Mouse (Mus musculus): ENCODE results near the gene Pfkp. TPM values are rescaled to one million over a fixed set of nuclear protein-coding genes. Genes with fewer than 3 reads are reported as not detected.
A peak's percentile ranks its signal among the peaks of the same experiment; 100 is the strongest.

Pfkp gene
- polyA plus RNA-seq, 1 experiment from 2014 or later: 8.2 TPM

GRCm38 (mm10) chr13:6657300-6657699 lies 8.7 kb upstream of the Pfkp start:
- Histone ChIP-seq H3K27ac (replicated peaks; ENCODE audit: low read depth, low read length) (no peak overlapping the region), H3K4me3 (ENCODE audit: low read depth, low read length) (no peak overlapping the region), H3K4me1 (ENCODE audit: control insufficient read depth, insufficient read depth, low read length) (no peaks in the 10 kb centered on the region), H3K36me3 (ENCODE audit: control insufficient read depth, insufficient read depth, low read length) (no peaks in the 10 kb centered on the region), H3K27me3 (ENCODE audit: control insufficient read depth, insufficient read depth, low read length) (no peaks in the 10 kb centered on the region), H3K9ac (ENCODE audit: low read length) (no peak overlapping the region), H3K9me3 (ENCODE audit: control insufficient read depth, low read length) (no peaks in the 10 kb centered on the region), H3K4me2 (ENCODE audit: low read depth, severe bottlenecking) (no peak overlapping the region)
- no peak for ATAC-seq (ENCODE audit: insufficient number of reproducible peaks, low FRiP score, low TSS enrichment, low read depth)
- 84% methylated on average over 2 of the region's 2 CpGs for WGBS
- DNase-seq (ENCODE audit: low spot score): no peak

GRCm38 (mm10) chr13:6649542-6649941 lies 965 bp upstream of the Pfkp start:
- Histone ChIP-seq H3K27ac (replicated peaks; ENCODE audit: low read depth, low read length) (no peak overlapping the region), H3K9me3 (ENCODE audit: control insufficient read depth, low read length) (no peaks in the 10 kb centered on the region), H3K9ac (ENCODE audit: low read length) (no peak overlapping the region), H3K4me3 (ENCODE audit: low read depth, low read length) (no peak overlapping the region), H3K4me1 (ENCODE audit: control insufficient read depth, insufficient read depth, low read length) (no peaks in the 10 kb centered on the region), H3K36me3 (ENCODE audit: control insufficient read depth, insufficient read depth, low read length) (no peaks in the 10 kb centered on the region), H3K27me3 (ENCODE audit: control insufficient read depth, insufficient read depth, low read length) (0 out of 2 replicates have a peak, but pooled peaks cover 2% of the 10 kb centered on the region), H3K4me2 (ENCODE audit: low read depth, severe bottlenecking) (no peak overlapping the region)
- DNase-seq (ENCODE audit: low spot score) (no peak), ATAC-seq (ENCODE audit: insufficient number of reproducible peaks, low FRiP score, low TSS enrichment, low read depth) (no peak)
- WGBS: 82% methylated on average over 3 of the region's 3 CpGs

GRCm38 (mm10) chr13:6647992-6648668 lies 447 bp downstream of the Pfkp start:
- WGBS: under 1% methylated on average over 28 of the region's 28 CpGs
- no peak overlapping the region for H3K27ac ChIP-seq (replicated peaks; ENCODE audit: low read depth, low read length)
- H3K9me3 ChIP-seq (ENCODE audit: control insufficient read depth, low read length): no peaks in the 10 kb centered on the region
- no peak for ATAC-seq (ENCODE audit: insufficient number of reproducible peaks, low FRiP score, low TSS enrichment, low read depth)
- H3K4me1 ChIP-seq (ENCODE audit: control insufficient read depth, insufficient read depth, low read length): no peaks in the 10 kb centered on the region
- peak overlapping the region; percentile 99 for H3K4me2 ChIP-seq (ENCODE audit: low read depth, severe bottlenecking)
- H3K27me3 ChIP-seq (ENCODE audit: control insufficient read depth, insufficient read depth, low read length): 0 out of 2 replicates have a peak, but pooled peaks cover 2% of the 10 kb centered on the region
- peak overlapping the region; percentile 43 for H3K4me3 ChIP-seq (ENCODE audit: low read depth, low read length)
- no peak for DNase-seq (ENCODE audit: low spot score)
- no peak overlapping the region for H3K9ac ChIP-seq (ENCODE audit: low read length)
- no peaks in the 10 kb centered on the region for H3K36me3 ChIP-seq (ENCODE audit: control insufficient read depth, insufficient read depth, low read length)

- Histone ChIP-seq H3K9me3 (ENCODE audit: control insufficient read depth, low read length) (no peaks in the 10 kb centered on the region), H3K27me3 (ENCODE audit: control insufficient read depth, insufficient read depth, low read length) (0 out of 2 replicates have a peak, but pooled peaks cover 2% of the 10 kb centered on the region), H3K27ac (replicated peaks; ENCODE audit: low read depth, low read length) (no peak overlapping the region), H3K4me1 (ENCODE audit: control insufficient read depth, insufficient read depth, low read length) (no peaks in the 10 kb centered on the region), H3K4me3 (ENCODE audit: low read depth, low read length) (peak overlapping the region; percentile 43), H3K9ac (ENCODE audit: low read length) (peak overlapping the region; percentile 23; the same call in 1 of the 2 replicates), H3K36me3 (ENCODE audit: control insufficient read depth, insufficient read depth, low read length) (no peaks in the 10 kb centered on the region), H3K4me2 (ENCODE audit: low read depth, severe bottlenecking) (peak overlapping the region; percentile 99)
- under 1% methylated on average over 39 of the region's 39 CpGs for whole genome bisulfite sequencing
- ATAC-seq (ENCODE audit: insufficient number of reproducible peaks, low FRiP score, low TSS enrichment, low read depth) (peak; percentile 28; the same call in 1 of the 2 replicates), DNase-seq (ENCODE audit: low spot score) (peak; percentile 47)
Observed at GRCm38 (mm10) chr13:6647067-6647991, 1.2 kb downstream of the Pfkp start.

- H3K27ac ChIP-seq (replicated peaks; ENCODE audit: low read depth, low read length): no peak overlapping the region
- DNase-seq (ENCODE audit: low spot score) (no peak), ATAC-seq (ENCODE audit: insufficient number of reproducible peaks, low FRiP score, low TSS enrichment, low read depth) (no peak)
- no peaks in the 10 kb centered on the region for H3K9me3 ChIP-seq (ENCODE audit: control insufficient read depth, low read length)
- WGBS: 44% methylated on average over 3 of the region's 3 CpGs
- no peak overlapping the region for H3K9ac ChIP-seq (ENCODE audit: low read length)
- no peaks in the 10 kb centered on the region for H3K36me3 ChIP-seq (ENCODE audit: control insufficient read depth, insufficient read depth, low read length)
- H3K27me3 ChIP-seq (ENCODE audit: control insufficient read depth, insufficient read depth, low read length): 0 out of 2 replicates have a peak, but pooled peaks cover 2% of the 10 kb centered on the region
- H3K4me3 ChIP-seq (ENCODE audit: low read depth, low read length): no peak overlapping the region
- peak overlapping the region; percentile 99 for H3K4me2 ChIP-seq (ENCODE audit: low read depth, severe bottlenecking)
- no peaks in the 10 kb centered on the region for H3K4me1 ChIP-seq (ENCODE audit: control insufficient read depth, insufficient read depth, low read length)
Observed at GRCm38 (mm10) chr13:6646674-6647066, 1.9 kb downstream of the Pfkp start.

GRCm38 (mm10) chr13:6646266-6646665 lies 2.3 kb downstream of the Pfkp start:
- no peak overlapping the region for H3K27ac ChIP-seq (replicated peaks; ENCODE audit: low read depth, low read length)
- ATAC-seq (ENCODE audit: insufficient number of reproducible peaks, low FRiP score, low TSS enrichment, low read depth): no peak
- H3K36me3 ChIP-seq (ENCODE audit: control insufficient read depth, insufficient read depth, low read length): no peaks in the 10 kb centered on the region
- H3K4me3 ChIP-seq (ENCODE audit: low read depth, low read length): no peak overlapping the region
- no peaks in the 10 kb centered on the region for H3K4me1 ChIP-seq (ENCODE audit: control insufficient read depth, insufficient read depth, low read length)
- H3K9ac ChIP-seq (ENCODE audit: low read length): no peak overlapping the region
- 67% methylated on average over 2 of the region's 2 CpGs for whole genome bisulfite sequencing
- no peaks in the 10 kb centered on the region for H3K9me3 ChIP-seq (ENCODE audit: control insufficient read depth, low read length)
- no peak overlapping the region for H3K4me2 ChIP-seq (ENCODE audit: low read depth, severe bottlenecking)
- DNase-seq (ENCODE audit: low spot score): no peak
- H3K27me3 ChIP-seq (ENCODE audit: control insufficient read depth, insufficient read depth, low read length): 0 out of 2 replicates have a peak, but pooled peaks cover 2% of the 10 kb centered on the region

- Histone ChIP-seq H3K36me3 (ENCODE audit: control insufficient read depth, insufficient read depth, low read length) (no peaks in the 10 kb centered on the region), H3K27me3 (ENCODE audit: control insufficient read depth, insufficient read depth, low read length) (0 out of 2 replicates have a peak, but pooled peaks cover 2% of the 10 kb centered on the region), H3K9ac (ENCODE audit: low read length) (no peak overlapping the region), H3K4me3 (ENCODE audit: low read depth, low read length) (no peak overlapping the region), H3K4me2 (ENCODE audit: low read depth, severe bottlenecking) (no peak overlapping the region), H3K27ac (replicated peaks; ENCODE audit: low read depth, low read length) (no peak overlapping the region), H3K4me1 (ENCODE audit: control insufficient read depth, insufficient read depth, low read length) (no peaks in the 10 kb centered on the region), H3K9me3 (ENCODE audit: control insufficient read depth, low read length) (no peaks in the 10 kb centered on the region)
- ATAC-seq (ENCODE audit: insufficient number of reproducible peaks, low FRiP score, low TSS enrichment, low read depth): no peak
- WGBS: 89% methylated on average over 5 of the region's 5 CpGs
- DNase-seq (ENCODE audit: low spot score): no peak
Observed at GRCm38 (mm10) chr13:6643968-6644367, 4.6 kb downstream of the Pfkp start.

GRCm38 (mm10) chr13:6643026-6643425 lies 5.6 kb downstream of the Pfkp start:
- no peaks in the 10 kb centered on the region for H3K36me3 ChIP-seq (ENCODE audit: control insufficient read depth, insufficient read depth, low read length)
- no peaks in the 10 kb centered on the region for H3K9me3 ChIP-seq (ENCODE audit: control insufficient read depth, low read length)
- H3K4me1 ChIP-seq (ENCODE audit: control insufficient read depth, insufficient read depth, low read length): no peaks in the 10 kb centered on the region
- H3K9ac ChIP-seq (ENCODE audit: low read length): no peak overlapping the region
- H3K27me3 ChIP-seq (ENCODE audit: control insufficient read depth, insufficient read depth, low read length): 0 out of 2 replicates have a peak, but pooled peaks cover 2% of the 10 kb centered on the region
- no peak for DNase-seq (ENCODE audit: low spot score)
- WGBS: 83% methylated on average over 4 of the region's 4 CpGs
- H3K4me2 ChIP-seq (ENCODE audit: low read depth, severe bottlenecking): no peak overlapping the region
- H3K27ac ChIP-seq (replicated peaks; ENCODE audit: low read depth, low read length): no peak overlapping the region
- H3K4me3 ChIP-seq (ENCODE audit: low read depth, low read length): no peak overlapping the region
- no peak for ATAC-seq (ENCODE audit: insufficient number of reproducible peaks, low FRiP score, low TSS enrichment, low read depth)

Data from limb, embryonic 11.5 days (tissue).